Mouse (Mus musculus): ENCODE measurements around the gene Atp6v1g1. TPM values are rescaled to one million over a fixed set of nuclear protein-coding genes. Genes with fewer than 3 reads are reported as not detected.

Gene Atp6v1g1
- polyA plus RNA-seq, 1 experiment from 2014 or later = 386 TPM

DNA sequence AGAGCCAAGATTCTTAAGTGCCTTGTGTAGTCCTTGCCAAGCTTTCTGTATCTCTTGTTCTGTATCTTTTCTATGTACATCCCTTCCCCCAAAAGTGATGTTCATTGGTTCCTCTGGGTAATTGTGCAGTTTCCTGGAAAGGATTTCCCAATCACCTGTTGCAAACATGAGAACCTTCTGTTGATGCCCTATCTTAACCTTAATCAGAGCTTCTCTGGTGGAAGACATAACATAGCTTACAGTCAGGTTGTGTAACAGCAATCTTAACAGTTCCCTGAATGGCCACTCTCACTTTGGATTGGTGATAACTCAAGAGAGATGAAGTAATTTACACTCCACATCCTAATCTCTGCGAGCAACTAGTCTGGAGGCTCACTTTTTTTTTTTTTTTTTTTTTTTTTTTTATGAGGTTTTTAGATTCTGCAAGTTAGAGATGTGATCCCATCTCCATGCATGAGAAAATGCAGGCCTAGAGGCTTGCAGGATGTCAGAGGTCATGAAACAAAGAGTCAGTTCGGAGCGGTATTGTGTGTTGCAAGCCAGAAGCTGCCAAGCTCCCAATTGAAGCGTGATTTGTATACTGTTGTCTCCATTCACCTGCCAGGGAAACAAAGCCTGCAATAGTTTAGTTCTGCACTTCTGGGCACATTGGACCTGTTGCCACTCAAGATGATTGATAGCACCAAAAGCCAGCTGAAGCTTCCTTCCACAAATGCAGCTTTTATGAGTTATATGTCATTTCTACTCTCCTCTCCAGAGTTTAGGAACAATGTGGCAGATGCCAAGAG lies 9.4 kb downstream of the Atp6v1g1 start:
- Histone ChIP-seq H3K9me3 (ENCODE audit: control insufficient read depth, low read length) (no peaks in the 10 kb centered on the region), H3K4me2 (no peak overlapping the region), H3K4me1 (ENCODE audit: control insufficient read depth, insufficient read depth, low read length) (peaks cover 32% of the 10 kb centered on the region), H3K36me3 (ENCODE audit: control insufficient read depth, insufficient read depth, low read length) (peaks cover 23% of the 10 kb centered on the region), H3K27ac (ENCODE audit: low read depth, low read length) (no peak overlapping the region; the same call in 1 of the 2 replicates), H3K27me3 (ENCODE audit: control insufficient read depth, insufficient read depth, low read length) (no peaks in the 10 kb centered on the region), H3K9ac (ENCODE audit: low read length) (no peak overlapping the region), H3K4me3 (ENCODE audit: low read depth, low read length) (no peak overlapping the region)
- no peak for DNase-seq (ENCODE audit: low spot score, missing footprints)
- 36% methylated on average over 4 of the region's 4 CpGs for WGBS
- ATAC-seq (ENCODE audit: low FRiP score) = no peak

DNA sequence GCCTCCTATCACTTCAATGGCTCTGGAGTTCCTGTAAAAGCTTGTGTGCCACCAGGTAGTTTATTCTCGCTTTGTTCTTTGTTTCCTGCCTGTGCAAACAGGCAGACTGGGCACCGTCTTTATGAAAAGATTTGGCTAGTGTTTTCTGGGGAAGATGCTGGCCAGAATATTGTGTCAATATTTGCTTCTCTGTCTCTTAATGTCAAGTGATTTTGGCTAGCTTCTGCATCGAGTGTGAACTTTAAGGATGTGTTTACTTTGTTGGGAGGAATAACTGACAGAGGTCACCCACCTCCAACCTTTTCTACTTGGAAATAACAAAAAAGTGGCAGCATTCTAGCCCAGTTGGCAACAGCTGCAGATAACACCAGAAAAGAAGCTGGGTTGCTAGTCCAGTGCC lies 10.0 kb downstream of the Atp6v1g1 start:
- WGBS = 44% methylated on average over 3 of the region's 3 CpGs
- Histone ChIP-seq H3K27me3 (ENCODE audit: control insufficient read depth, insufficient read depth, low read length) (no peaks in the 10 kb centered on the region), H3K4me3 (ENCODE audit: low read depth, low read length) (no peak overlapping the region), H3K4me2 (no peak overlapping the region), H3K9me3 (ENCODE audit: control insufficient read depth, low read length) (no peaks in the 10 kb centered on the region), H3K36me3 (ENCODE audit: control insufficient read depth, insufficient read depth, low read length) (peaks cover 16% of the 10 kb centered on the region), H3K27ac (ENCODE audit: low read depth, low read length) (no peak overlapping the region; the same call in 1 of the 2 replicates), H3K9ac (ENCODE audit: low read length) (no peak overlapping the region), H3K4me1 (ENCODE audit: control insufficient read depth, insufficient read depth, low read length) (peaks cover 38% of the 10 kb centered on the region)
- DNase-seq (ENCODE audit: low spot score, missing footprints) = no peak
- ATAC-seq (ENCODE audit: low FRiP score) = no peak

DNA sequence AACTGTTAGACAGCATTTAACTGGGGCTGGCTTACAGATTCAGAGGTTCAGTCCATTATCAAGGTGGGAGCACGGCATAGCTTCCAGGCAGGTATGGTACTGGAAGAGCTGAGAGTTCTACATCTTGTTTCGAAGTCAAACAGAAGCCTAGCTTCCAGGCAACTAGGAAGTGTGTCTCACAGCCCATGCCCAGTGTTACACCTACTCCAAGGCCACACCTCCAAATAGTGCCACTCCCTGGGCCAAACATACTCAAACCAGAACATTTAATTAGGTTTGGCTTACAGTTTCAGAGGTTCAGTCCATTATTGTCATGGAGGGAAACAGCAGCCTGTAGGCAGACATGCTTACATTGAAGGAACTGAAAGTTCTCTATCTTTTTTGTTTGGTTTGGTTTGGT lies 10.5 kb downstream of the Atp6v1g1 start:
- no peaks in the 10 kb centered on the region for H3K27me3 ChIP-seq (ENCODE audit: control insufficient read depth, insufficient read depth, low read length)
- H3K4me1 ChIP-seq (ENCODE audit: control insufficient read depth, insufficient read depth, low read length) = peaks cover 41% of the 10 kb centered on the region
- H3K27ac ChIP-seq (ENCODE audit: low read depth, low read length) = no peak overlapping the region
- H3K36me3 ChIP-seq (ENCODE audit: control insufficient read depth, insufficient read depth, low read length) = peaks cover 15% of the 10 kb centered on the region
- H3K4me3 ChIP-seq (ENCODE audit: low read depth, low read length) = no peak overlapping the region
- no peak overlapping the region for H3K9ac ChIP-seq (ENCODE audit: low read length)
- DNase-seq (ENCODE audit: low spot score, missing footprints) (no peak), ATAC-seq (ENCODE audit: low FRiP score) (no peak)
- H3K4me2 ChIP-seq = no peak overlapping the region
- WGBS = 94% methylated on average over 2 of the region's 2 CpGs
- no peaks in the 10 kb centered on the region for H3K9me3 ChIP-seq (ENCODE audit: control insufficient read depth, low read length)

DNA sequence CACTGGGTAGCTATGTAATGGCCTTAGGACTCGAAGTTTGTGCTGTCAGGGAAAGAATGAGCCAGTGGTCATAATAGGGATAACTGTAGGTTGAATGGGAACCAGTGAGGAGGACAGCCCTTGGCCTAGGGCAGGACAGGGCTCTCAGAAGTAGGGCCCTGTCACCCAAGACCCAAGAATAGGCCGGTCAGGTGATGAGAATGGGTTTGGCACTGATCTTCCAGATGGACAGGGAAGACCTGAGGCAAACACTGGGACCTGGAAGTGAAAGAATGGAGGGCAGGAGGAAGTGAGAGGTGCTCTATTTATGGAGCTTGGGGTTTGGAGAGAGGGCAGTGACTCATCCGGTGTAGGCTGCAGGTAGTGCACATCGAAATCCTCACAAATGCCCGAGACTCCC lies 12.1 kb downstream of the Atp6v1g1 start:
- no peaks in the 10 kb centered on the region for H3K27me3 ChIP-seq (ENCODE audit: control insufficient read depth, insufficient read depth, low read length)
- ATAC-seq (ENCODE audit: low FRiP score) = no peak
- H3K4me2 ChIP-seq = no peak overlapping the region
- peaks cover 45% of the 10 kb centered on the region for H3K4me1 ChIP-seq (ENCODE audit: control insufficient read depth, insufficient read depth, low read length)
- no peak overlapping the region for H3K9ac ChIP-seq (ENCODE audit: low read length)
- no peaks in the 10 kb centered on the region for H3K9me3 ChIP-seq (ENCODE audit: control insufficient read depth, low read length)
- 67% methylated on average over 5 of the region's 5 CpGs for WGBS
- H3K36me3 ChIP-seq (ENCODE audit: control insufficient read depth, insufficient read depth, low read length) = peaks cover 8% of the 10 kb centered on the region; the same call in 1 of the 2 replicates
- H3K4me3 ChIP-seq (ENCODE audit: low read depth, low read length) = no peak overlapping the region
- no peak for DNase-seq (ENCODE audit: low spot score, missing footprints)
- no peak overlapping the region for H3K27ac ChIP-seq (ENCODE audit: low read depth, low read length)

DNA sequence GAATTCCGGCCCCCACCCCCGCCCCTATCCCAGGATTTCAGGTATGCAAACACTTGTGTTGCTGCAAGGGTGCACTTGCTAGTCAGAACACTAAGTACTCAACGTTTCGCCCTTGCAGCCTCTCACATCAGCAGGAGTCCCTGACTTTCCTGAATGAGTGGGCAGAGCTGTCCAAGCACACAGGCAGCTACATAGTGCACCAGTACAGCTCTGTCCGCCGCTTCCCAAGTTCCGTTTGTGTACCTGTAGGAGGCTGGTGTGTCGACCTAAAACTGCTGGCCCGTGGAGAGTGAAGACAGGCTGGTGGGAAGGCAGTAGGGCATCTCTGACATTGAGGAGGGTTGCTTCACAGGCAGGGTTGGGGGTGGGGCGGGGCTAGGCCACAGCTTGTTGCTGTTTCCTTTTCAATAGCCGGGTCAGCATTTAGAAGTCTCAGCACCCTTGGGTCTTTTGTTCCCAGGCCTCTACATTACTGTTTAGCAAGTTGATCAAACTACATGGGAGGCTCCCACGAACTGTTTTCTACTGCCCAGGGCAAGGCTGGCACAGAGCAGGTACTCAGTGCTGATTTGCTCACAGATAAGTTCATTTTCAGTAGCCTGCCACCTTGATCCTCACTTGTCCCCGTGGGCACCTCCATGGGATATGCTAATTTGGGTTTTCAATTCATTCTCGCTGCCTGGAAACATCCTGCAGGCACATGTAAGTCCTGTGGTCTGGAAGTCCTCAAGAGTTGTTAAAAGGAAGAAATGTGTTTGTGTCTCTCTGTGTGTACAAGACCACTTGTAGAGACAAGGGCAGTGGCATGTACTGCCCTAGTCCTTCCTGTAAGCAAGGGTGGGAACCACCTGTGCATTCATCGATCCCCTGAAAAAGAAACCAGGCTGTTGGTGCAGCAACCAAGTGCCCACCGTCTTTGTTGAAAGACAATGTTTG lies 12.8 kb downstream of the Atp6v1g1 start:
- Histone ChIP-seq H3K4me2 (peak overlapping the region; percentile 82), H3K4me3 (ENCODE audit: low read depth, low read length) (no peak overlapping the region)
- peak; percentile 90 for DNase-seq (ENCODE audit: low spot score, missing footprints)

DNA sequence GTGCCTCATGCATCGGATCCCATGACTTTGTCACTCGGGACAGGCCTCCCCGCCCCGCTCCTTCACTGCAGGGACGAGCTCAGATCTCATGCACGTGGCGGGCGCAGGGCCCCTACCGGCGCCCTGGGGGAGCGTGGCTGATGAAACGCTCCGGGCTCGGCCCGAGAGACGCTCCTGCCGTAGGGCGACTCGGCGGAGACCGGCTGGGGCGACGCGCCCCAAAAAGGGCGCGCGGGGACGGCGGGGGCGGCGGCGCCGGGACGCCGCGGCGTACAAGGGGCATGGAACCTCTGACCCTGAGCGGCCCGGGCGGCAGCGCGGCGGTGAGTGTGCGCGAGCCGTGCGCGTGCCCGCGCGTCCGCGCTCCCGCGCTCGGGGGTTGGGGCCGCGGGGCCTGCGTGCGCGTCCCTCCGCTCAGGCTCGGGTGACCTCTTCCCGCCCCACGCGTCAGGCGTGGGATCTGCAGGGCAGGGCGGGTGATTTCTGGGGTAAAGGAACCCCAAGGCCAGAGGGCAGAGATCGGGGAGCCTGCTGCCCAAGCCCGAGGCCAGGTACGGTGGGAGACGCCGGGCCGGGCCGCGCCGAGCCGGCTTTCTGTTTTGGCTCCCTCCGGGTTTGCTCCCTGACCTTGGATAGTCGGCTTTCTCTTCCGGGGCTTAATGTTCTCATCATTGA lies 14.0 kb downstream of the Atp6v1g1 start, which contains the start of gene Tmem268:
TSS of gene Tmem268 (plus strand) at position 375 of the 675 bp plus-strand sequence.
- DNase-seq (ENCODE audit: low spot score, missing footprints) (peak; percentile 99), ATAC-seq (ENCODE audit: low FRiP score) (peak; percentile 84)
- Histone ChIP-seq H3K9ac (ENCODE audit: low read length) (peak within 1 kb of the TSS; percentile 87), H3K27me3 (ENCODE audit: control insufficient read depth, insufficient read depth, low read length) (no peaks in the 10 kb centered on the region), H3K4me1 (ENCODE audit: control insufficient read depth, insufficient read depth, low read length) (peaks cover 44% of the 10 kb centered on the region), H3K36me3 (ENCODE audit: control insufficient read depth, insufficient read depth, low read length) (no peaks in the 10 kb centered on the region), H3K4me2 (peak within 1 kb of the TSS; percentile 82), H3K27ac (ENCODE audit: low read depth, low read length) (no peak within 1 kb of the TSS), H3K9me3 (ENCODE audit: control insufficient read depth, low read length) (no peaks in the 10 kb centered on the region), H3K4me3 (ENCODE audit: low read depth, low read length) (peak within 1 kb of the TSS; percentile 63)
- WGBS = under 1% methylated on average over 81 of the region's 81 CpGs

More for the DNA sequence above, 12.8 kb downstream of the Atp6v1g1 start:
- H3K4me1 ChIP-seq (ENCODE audit: control insufficient read depth, insufficient read depth, low read length) = peaks cover 45% of the 10 kb centered on the region
- H3K27ac ChIP-seq (ENCODE audit: low read depth, low read length) = no peak overlapping the region
- no peak for ATAC-seq (ENCODE audit: low FRiP score)
- H3K36me3 ChIP-seq (ENCODE audit: control insufficient read depth, insufficient read depth, low read length) = peaks cover 1% of the 10 kb centered on the region; the same call in 1 of the 2 replicates
- H3K9me3 ChIP-seq (ENCODE audit: control insufficient read depth, low read length) = no peaks in the 10 kb centered on the region
- H3K27me3 ChIP-seq (ENCODE audit: control insufficient read depth, insufficient read depth, low read length) = no peaks in the 10 kb centered on the region
- WGBS = 24% methylated on average over 16 of the region's 16 CpGs
- no peak overlapping the region for H3K9ac ChIP-seq (ENCODE audit: low read length)

DNA sequence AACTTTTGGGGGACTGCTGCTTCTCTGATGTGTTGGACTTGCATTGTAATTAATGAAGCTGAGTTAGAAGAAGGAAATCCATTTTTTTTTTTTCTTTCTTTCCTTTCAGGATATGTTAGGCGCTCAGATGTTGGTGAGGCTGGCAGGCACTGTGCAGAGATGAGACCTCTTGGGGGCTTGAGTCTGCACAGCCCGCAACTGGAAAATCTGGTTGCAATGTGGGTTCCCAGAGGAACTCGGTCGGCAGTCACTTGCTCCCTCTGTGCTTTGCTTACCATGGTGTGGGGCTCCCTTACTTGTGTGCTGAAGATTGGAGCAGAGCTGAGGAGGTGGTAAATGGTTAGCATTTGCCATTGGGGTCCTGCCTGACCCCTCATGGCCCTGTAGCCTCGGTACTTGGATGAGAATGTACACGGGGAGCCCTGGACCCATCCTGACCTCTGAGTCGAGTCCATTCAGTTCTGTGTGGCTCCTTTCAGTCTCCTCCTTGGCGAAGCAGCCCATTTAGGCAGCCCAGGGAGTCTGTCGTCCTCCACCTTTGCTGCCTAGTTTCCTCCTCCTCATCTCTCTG lies 14.6 kb downstream of the Atp6v1g1 start:
- peak; percentile 91 for DNase-seq (ENCODE audit: low spot score, missing footprints)
- no peaks in the 10 kb centered on the region for H3K36me3 ChIP-seq (ENCODE audit: control insufficient read depth, insufficient read depth, low read length)
- peak overlapping the region; percentile 82 for H3K4me2 ChIP-seq
- H3K27ac ChIP-seq (ENCODE audit: low read depth, low read length) = no peak overlapping the region
- WGBS = 45% methylated on average over 9 of the region's 9 CpGs
- H3K27me3 ChIP-seq (ENCODE audit: control insufficient read depth, insufficient read depth, low read length) = no peaks in the 10 kb centered on the region
- peak overlapping the region; percentile 87; the same call in 1 of the 2 replicates for H3K9ac ChIP-seq (ENCODE audit: low read length)
- H3K4me3 ChIP-seq (ENCODE audit: low read depth, low read length) = peak overlapping the region; percentile 63
- H3K9me3 ChIP-seq (ENCODE audit: control insufficient read depth, low read length) = no peaks in the 10 kb centered on the region
- ATAC-seq (ENCODE audit: low FRiP score) = 0 out of 2 replicates have a peak, but pooled peaks have one; percentile 2
- peaks cover 38% of the 10 kb centered on the region for H3K4me1 ChIP-seq (ENCODE audit: control insufficient read depth, insufficient read depth, low read length)

DNA sequence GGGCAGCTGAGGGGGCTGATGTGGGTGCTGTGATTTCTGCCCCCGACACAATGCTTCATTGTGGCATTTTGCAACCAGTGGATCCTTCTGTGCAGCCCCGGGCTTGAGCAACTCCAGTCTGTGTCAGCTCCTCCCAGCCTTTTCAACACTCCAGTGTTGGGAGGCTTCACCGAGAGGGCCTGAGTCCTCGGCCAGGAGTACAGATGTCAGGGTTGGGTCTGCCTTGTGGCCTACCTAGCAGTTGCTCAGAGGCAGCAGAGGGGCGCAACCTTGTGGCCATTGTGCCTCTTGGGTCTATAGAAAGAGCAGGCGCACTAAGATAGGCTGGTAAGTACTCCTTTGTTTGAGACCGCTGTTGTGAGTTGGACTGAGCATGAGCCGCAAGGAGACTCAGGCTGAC lies 15.5 kb downstream of the Atp6v1g1 start:
- no peaks in the 10 kb centered on the region for H3K27me3 ChIP-seq (ENCODE audit: control insufficient read depth, insufficient read depth, low read length)
- ATAC-seq (ENCODE audit: low FRiP score) = no peak
- 0 out of 2 replicates have a peak overlapping the region, but pooled peaks have one; percentile 3 for H3K4me2 ChIP-seq
- H3K9ac ChIP-seq (ENCODE audit: low read length) = no peak overlapping the region
- peak; percentile 85 for DNase-seq (ENCODE audit: low spot score, missing footprints)
- peaks cover 30% of the 10 kb centered on the region for H3K4me1 ChIP-seq (ENCODE audit: control insufficient read depth, insufficient read depth, low read length)
- H3K27ac ChIP-seq (ENCODE audit: low read depth, low read length) = no peak overlapping the region
- no peaks in the 10 kb centered on the region for H3K36me3 ChIP-seq (ENCODE audit: control insufficient read depth, insufficient read depth, low read length)
- 49% methylated on average over 8 of the region's 8 CpGs for WGBS
- H3K4me3 ChIP-seq (ENCODE audit: low read depth, low read length) = no peak overlapping the region
- no peaks in the 10 kb centered on the region for H3K9me3 ChIP-seq (ENCODE audit: control insufficient read depth, low read length)
